Mouse (Mus musculus): ENCODE measurements around the gene Slc7a6. TPM values are rescaled to one million over a fixed set of nuclear protein-coding genes. Genes with fewer than 3 reads are reported as not detected.

The Slc7a6 gene
- polyA plus RNA-seq, 1 experiment from 2014 or later: 17.4 TPM

DNA sequence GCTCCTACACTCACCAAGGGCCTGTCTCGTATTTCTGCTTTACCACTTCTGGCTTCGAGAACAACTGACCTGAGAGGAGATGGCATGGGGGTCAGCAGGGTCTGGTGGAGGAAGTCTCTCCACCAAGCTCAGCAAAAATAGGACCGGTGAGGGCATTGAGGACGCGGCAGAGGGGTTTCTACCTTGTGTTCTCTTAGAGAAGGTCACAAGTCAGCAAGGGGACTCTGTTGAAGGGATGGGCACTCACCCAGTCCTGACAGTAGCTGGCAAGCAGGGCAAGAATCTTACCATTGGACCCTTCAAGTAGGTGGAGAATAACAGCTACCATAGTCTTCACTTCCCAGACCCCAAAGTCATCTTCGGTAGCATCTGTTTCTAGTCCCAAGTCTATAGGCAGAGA is 34.7 kb upstream of the Slc7a6 start:
- 62% methylated on average over 6 of the region's 6 CpGs for WGBS (ENCODE audit: insufficient replicate concordance)
- Histone ChIP-seq H3K4me1 (peaks cover 54% of the 10 kb centered on the region), H3K4me3 (no peak overlapping the region), H3K9me3 (replicated peaks) (no peaks in the 10 kb centered on the region), H3K9ac (no peak overlapping the region), H3K27me3 (replicated peaks) (peaks cover 62% of the 10 kb centered on the region), H3K27ac (no peak overlapping the region), H3K4me2 (no peak overlapping the region), H3K36me3 (peaks cover 43% of the 10 kb centered on the region)
- ATAC-seq: no peak

DNA sequence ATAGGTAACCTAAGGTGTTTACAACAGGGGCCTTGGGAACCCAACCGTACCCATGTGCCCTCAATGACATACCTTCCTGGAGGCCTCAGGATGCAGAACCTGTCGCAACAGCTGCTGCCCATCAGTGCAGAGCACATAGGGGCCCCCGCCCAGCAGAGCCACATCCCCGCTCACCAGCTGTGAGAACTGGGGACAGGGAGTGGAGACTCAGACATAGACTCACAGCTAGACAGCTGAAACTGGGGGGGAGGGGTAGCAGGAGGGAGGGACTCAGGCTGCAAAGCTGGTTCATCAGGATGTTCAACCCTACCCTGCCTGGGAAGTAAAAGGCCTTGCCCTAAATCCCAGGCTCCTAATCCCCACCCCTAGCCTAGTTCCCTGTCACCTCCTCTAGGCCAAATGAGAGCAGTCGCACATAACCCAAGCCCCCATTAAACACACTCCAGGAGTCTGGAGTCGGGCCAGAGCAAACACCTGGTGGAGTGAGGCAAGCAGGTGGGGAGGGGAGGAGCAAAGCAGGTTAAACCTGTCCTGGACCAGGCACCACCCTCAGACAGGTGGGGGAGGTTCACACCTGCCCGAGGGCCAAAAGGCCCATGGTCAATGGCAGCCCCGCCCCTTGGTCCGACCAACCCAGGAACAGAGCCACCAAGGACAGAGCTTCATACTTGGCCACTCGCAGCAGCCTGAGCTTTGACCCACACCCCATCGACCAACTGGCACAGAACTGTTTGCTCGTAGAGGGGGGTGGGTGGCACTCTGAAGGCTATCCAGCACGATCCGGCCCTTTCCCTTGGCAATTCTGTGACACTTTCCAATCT is 33.7 kb upstream of the Slc7a6 start:
- peaks cover 54% of the 10 kb centered on the region for H3K4me1 ChIP-seq
- peaks cover 34% of the 10 kb centered on the region for H3K36me3 ChIP-seq
- H3K27me3 ChIP-seq (replicated peaks): peaks cover 72% of the 10 kb centered on the region
- H3K27ac ChIP-seq: peak overlapping the region; percentile 45; the same call in 1 of the 2 replicates
- ATAC-seq: peak; percentile 30
- H3K9ac ChIP-seq: no peak overlapping the region
- H3K9me3 ChIP-seq (replicated peaks): no peaks in the 10 kb centered on the region
- 28% methylated on average over 14 of the region's 14 CpGs for WGBS (ENCODE audit: insufficient replicate concordance)
- peak overlapping the region; percentile 66 for H3K4me2 ChIP-seq
- H3K4me3 ChIP-seq: peak overlapping the region; percentile 54

DNA sequence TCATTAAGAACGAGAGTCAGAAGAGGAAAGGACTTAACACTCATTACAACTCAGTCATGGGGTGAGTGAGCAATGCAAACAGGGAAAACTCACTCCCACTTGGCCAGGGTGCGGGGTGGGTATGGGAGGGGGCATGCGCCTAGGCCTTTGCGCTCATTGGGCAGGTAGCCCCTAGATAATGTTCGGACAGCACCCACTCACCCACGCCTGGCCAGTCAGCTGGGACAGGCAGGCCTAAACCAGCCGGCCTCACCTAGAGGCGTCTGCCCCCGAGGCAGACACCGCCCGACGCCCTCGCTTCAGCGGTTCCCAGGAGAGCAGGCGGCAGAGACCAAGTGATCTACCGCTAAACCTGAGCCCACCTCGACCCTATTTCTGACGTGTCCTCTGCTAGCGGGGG is 33.0 kb upstream of the Slc7a6 start:
- peaks cover 54% of the 10 kb centered on the region for H3K4me1 ChIP-seq
- H3K4me2 ChIP-seq: peak overlapping the region; percentile 66
- H3K4me3 ChIP-seq: peak overlapping the region; percentile 54
- peaks cover 27% of the 10 kb centered on the region for H3K36me3 ChIP-seq
- no peak for ATAC-seq
- peak overlapping the region; percentile 59 for H3K9ac ChIP-seq
- WGBS (ENCODE audit: insufficient replicate concordance): 5% methylated on average over 19 of the region's 19 CpGs
- H3K9me3 ChIP-seq (replicated peaks): no peaks in the 10 kb centered on the region
- H3K27me3 ChIP-seq (replicated peaks): peaks cover 78% of the 10 kb centered on the region
- H3K27ac ChIP-seq: peak overlapping the region; percentile 50

DNA sequence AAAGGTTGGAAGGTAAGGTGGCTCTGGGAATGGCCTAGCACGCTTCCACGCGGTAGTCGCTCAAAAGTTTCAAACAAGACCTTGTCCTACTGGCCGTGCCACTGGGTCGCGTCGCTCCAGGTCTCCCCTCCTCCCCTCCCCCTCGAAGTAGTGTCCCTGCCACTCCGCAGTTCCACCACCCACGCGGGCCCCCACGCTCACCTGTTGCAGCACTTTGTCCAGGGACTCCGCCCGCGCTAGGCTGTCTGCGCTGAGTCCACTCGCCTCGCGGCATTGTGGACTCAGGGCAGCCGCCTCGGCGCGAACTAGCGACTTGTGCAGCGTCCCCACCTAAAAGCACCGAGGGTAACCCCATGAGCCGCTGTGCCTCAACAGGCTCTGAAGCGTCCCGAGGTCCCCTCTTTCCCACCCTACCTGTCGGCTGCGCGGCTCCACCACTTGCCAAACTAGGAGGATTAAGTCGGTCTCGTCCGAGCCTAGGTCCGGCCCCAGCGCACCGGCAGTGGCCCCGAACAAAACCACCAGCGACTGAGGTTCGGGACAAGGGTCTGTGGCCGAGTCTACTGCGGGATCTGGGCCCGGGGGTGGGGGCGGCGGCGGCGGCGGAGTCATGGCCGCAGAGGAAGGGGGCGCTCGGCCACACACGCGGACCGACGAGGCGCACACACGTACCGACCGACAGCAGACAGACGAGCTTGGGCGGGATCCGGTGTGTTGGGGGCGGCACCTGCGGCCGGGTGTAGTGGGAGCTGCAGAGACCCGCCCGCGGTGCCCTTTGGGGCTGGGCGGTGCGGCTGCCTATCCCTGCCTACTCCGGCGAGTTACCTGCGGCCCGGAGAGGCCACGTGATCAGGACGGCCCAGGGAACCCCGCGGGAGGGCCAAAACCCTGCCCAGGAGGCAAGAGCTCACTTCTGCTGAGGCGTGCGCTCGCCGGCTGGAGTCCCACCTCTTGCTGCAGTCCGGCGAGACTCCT is 32.2 kb upstream of the Slc7a6 start, which contains the start of gene Esrp2:
Esrp2 (minus strand) TSS at position 819 of the 975 bp plus-strand sequence.
- Histone ChIP-seq H3K27ac (peak within 1 kb of the TSS; percentile 50), H3K9ac (peak within 1 kb of the TSS; percentile 59), H3K4me1 (peaks cover 54% of the 10 kb centered on the region), H3K36me3 (peaks cover 20% of the 10 kb centered on the region), H3K4me3 (peak within 1 kb of the TSS; percentile 54), H3K27me3 (replicated peaks) (peaks cover 78% of the 10 kb centered on the region), H3K4me2 (peak within 1 kb of the TSS; percentile 66), H3K9me3 (replicated peaks) (no peaks in the 10 kb centered on the region)
- ATAC-seq: peak; percentile 63
- 1% methylated on average over 86 of the region's 86 CpGs for WGBS (ENCODE audit: insufficient replicate concordance)

DNA sequence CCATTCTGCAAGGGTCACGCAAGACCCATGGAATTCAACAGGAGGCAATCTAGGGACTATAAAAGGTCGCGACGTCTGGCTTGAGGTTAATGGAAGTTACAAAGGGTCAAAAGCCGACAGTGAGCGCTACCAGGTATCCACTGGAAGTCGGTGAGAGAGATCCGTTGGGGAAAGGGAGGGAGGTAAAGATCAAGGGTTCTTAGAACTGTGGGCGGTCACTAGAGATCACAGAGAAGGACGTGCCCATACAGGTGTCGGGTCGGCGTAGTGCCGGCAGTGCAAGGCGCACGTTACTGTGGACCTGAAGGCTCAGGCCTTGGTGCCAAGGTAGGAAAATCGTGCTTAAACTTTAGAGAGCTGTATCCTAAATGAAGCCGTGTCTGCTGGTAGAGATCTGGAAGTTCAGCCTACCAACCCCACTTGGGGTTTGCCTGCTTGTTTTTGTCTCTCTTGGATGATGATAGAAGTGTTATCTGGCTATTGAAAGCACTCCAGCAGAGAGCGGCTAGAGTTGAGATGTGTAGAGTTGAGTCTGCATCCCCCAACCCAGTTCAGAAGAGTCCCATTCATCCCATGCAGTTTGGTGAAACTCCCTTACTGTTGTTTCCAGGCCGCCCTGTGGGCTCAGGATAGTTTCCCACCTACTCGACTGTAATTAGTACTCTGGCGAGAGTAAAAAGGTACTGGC is 31.3 kb upstream of the Slc7a6 start:
- Histone ChIP-seq H3K9me3 (replicated peaks) (no peaks in the 10 kb centered on the region), H3K4me3 (peak overlapping the region; percentile 54), H3K9ac (peak overlapping the region; percentile 53), H3K27ac (peak overlapping the region; percentile 2; the same call in 1 of the 2 replicates), H3K36me3 (peaks cover 10% of the 10 kb centered on the region), H3K27me3 (replicated peaks) (peaks cover 78% of the 10 kb centered on the region), H3K4me1 (peaks cover 44% of the 10 kb centered on the region), H3K4me2 (peak overlapping the region; percentile 66)
- WGBS (ENCODE audit: insufficient replicate concordance): 8% methylated on average over 22 of the region's 22 CpGs
- ATAC-seq: no peak

DNA sequence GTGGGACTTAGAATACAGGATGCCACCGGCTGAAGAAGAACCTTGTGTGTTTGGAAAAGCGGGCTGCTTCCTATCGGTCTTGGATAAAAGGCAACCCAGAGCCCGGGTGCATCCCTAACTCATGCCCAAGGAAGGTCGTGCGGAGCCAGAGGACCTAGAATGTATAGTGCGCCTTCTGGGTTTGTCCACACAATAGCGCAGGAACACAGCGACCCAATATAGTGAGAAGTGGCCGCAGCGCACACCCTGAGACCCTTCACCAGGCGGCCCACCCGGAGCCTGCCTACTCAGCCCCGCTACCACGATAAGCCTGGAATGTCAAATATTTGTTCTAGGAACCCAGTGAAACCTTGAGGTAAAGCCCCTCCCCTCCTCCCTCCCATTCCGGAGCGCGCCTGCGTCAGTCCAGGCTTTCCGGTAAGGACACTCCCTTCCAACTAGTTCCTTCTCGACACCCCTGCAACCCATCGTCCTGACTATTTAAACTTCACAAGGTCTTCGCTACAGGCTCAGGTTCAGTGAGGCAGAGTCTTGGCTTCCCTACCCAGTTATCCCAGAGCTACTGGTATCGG is 30.7 kb upstream of the Slc7a6 start:
- ATAC-seq: no peak; the same call in 1 of the 2 replicates
- H3K4me1 ChIP-seq: peaks cover 43% of the 10 kb centered on the region
- H3K4me3 ChIP-seq: peak overlapping the region; percentile 54
- H3K9me3 ChIP-seq (replicated peaks): no peaks in the 10 kb centered on the region
- peak overlapping the region; percentile 53; the same call in 1 of the 2 replicates for H3K9ac ChIP-seq
- H3K27ac ChIP-seq: no peak overlapping the region
- H3K36me3 ChIP-seq: peaks cover 4% of the 10 kb centered on the region
- peaks cover 75% of the 10 kb centered on the region for H3K27me3 ChIP-seq (replicated peaks)
- under 1% methylated on average over 24 of the region's 24 CpGs for WGBS (ENCODE audit: insufficient replicate concordance)
- H3K4me2 ChIP-seq: peak overlapping the region; percentile 66

DNA sequence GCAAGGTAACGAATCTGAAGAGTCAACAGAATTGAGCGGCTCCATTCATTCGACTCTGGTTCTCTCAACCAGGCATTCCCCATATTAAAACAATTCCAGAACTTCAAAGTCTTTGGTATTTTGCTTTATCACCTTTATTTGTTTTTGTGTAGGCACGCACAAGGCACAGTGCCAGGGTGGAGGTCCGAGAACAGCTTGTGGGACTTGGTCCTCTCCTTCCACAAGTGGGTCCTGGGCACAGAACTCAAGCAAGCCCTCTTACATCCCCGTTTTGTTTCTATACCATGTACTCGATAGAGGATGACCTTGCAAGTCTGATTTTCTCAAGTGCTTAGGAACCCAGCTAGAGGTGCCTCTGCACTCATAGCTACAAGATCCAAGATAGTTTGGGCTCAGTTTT is 30.0 kb upstream of the Slc7a6 start:
- ATAC-seq: no peak
- H3K4me2 ChIP-seq: peak overlapping the region; percentile 66
- H3K4me3 ChIP-seq: peak overlapping the region; percentile 54
- WGBS (ENCODE audit: insufficient replicate concordance): 18% methylated on average over 7 of the region's 7 CpGs
- H3K27me3 ChIP-seq (replicated peaks): peaks cover 69% of the 10 kb centered on the region
- peaks cover 43% of the 10 kb centered on the region for H3K4me1 ChIP-seq
- H3K9me3 ChIP-seq (replicated peaks): no peaks in the 10 kb centered on the region
- no peaks in the 10 kb centered on the region for H3K36me3 ChIP-seq
- H3K27ac ChIP-seq: no peak overlapping the region
- peak overlapping the region; percentile 53; the same call in 1 of the 2 replicates for H3K9ac ChIP-seq

DNA sequence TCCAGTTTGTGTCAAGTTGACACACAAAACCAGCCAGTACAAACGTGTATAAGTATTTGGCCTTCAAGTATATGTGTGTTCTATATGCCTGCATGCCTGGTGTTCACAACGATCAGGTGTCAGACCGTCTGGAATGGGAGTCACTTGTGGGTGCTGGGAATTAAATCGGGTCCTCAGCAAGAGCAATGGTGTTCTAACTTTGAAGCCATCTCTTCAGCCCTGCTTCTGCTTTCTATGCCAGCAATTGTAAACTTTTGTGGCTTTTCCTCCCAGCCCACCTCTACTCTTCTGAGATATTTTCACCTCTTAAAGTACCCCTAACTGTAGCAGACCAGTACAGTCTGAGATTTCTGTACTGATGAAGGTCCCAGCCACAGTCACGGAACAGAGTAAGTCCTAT is 28.5 kb upstream of the Slc7a6 start:
- 56% methylated on average over 5 of the region's 5 CpGs for WGBS (ENCODE audit: insufficient replicate concordance)
- H3K9ac ChIP-seq: no peak overlapping the region
- H3K4me1 ChIP-seq: peaks cover 36% of the 10 kb centered on the region
- no peak overlapping the region for H3K27ac ChIP-seq
- H3K36me3 ChIP-seq: no peaks in the 10 kb centered on the region
- H3K4me3 ChIP-seq: no peak overlapping the region
- no peaks in the 10 kb centered on the region for H3K9me3 ChIP-seq (replicated peaks)
- no peak overlapping the region for H3K4me2 ChIP-seq
- peaks cover 57% of the 10 kb centered on the region for H3K27me3 ChIP-seq (replicated peaks)
- ATAC-seq: no peak

DNA sequence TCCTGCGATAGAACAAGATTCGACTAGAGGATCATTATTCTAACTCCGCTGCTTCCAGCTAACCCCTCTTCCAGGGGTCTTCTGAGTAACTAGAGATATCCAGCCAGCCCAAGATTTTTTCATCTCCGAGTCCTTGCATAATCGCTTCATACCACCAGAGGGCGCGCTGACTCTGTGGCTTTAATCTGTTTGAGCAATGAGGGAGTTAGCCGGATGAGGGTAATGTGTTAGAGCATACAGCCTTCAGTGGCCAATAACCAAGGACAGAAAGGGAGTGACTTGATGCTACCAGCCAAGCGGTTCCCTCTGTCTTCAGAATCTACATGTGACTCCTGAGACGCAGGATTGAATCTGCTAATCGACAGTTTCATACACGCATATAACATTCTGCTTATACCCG is 27.9 kb upstream of the Slc7a6 start:
- 16% methylated on average over 13 of the region's 13 CpGs for WGBS (ENCODE audit: insufficient replicate concordance)
- no peak overlapping the region for H3K4me2 ChIP-seq

DNA sequence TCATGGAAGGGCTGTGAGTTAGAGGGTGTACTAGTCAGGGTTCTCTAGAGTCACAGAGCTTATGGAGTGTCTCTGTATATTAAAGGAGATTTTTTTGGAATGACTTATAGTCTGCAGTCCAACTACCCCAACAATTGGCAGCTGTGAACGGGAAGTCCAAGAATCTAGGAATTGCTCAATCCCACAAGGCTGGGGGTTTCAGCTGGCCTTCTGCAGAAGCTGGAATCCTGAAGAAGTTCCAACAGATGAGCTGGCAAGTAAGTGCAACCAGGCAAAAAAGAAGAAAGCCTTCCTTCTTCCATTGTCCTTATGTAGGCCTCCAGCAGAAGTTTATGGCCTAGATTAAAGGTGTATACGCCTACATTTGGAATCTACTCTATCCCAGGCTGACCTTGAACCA is 23.3 kb upstream of the Slc7a6 start:
- H3K4me3 ChIP-seq: no peak overlapping the region
- H3K27ac ChIP-seq: no peak overlapping the region
- H3K27me3 ChIP-seq (replicated peaks): 0 out of 2 replicates have a peak, but pooled peaks cover 6% of the 10 kb centered on the region
- H3K9me3 ChIP-seq (replicated peaks): no peaks in the 10 kb centered on the region
- H3K36me3 ChIP-seq: no peaks in the 10 kb centered on the region
- 82% methylated on average over 2 of the region's 2 CpGs for WGBS (ENCODE audit: insufficient replicate concordance)
- ATAC-seq: no peak
- no peak overlapping the region for H3K4me2 ChIP-seq
- H3K9ac ChIP-seq: no peak overlapping the region
- H3K4me1 ChIP-seq: peaks cover 19% of the 10 kb centered on the region

More for the DNA sequence above, 27.9 kb upstream of the Slc7a6 start:
- Histone ChIP-seq H3K9ac (no peak overlapping the region), H3K4me3 (no peak overlapping the region), H3K9me3 (replicated peaks) (no peaks in the 10 kb centered on the region), H3K27me3 (replicated peaks) (peaks cover 51% of the 10 kb centered on the region), H3K36me3 (no peaks in the 10 kb centered on the region), H3K4me1 (peaks cover 34% of the 10 kb centered on the region), H3K27ac (no peak overlapping the region)
- ATAC-seq: no peak

DNA sequence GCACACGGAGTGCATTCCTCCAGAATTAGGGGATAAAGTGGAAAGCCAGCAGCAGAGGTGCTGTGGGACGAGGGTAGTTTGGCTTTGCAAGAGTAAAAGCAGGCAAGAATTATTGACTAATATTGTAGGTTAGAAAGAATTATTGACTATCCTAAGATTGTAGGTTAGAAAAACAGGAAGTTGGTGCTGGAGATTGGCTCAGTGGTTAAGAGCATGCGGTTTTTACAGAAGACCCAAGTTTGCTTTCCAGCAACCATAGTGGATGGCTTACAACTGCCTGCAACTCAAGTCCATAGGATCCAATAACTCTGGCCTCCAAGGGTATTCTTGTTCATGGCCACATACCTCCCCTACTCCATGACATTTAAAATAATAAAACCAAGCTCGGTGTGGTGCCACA is 22.6 kb upstream of the Slc7a6 start:
- Histone ChIP-seq H3K4me2 (no peak overlapping the region), H3K4me3 (no peak overlapping the region), H3K27me3 (replicated peaks) (0 out of 2 replicates have a peak, but pooled peaks cover 4% of the 10 kb centered on the region), H3K9me3 (replicated peaks) (no peaks in the 10 kb centered on the region), H3K27ac (no peak overlapping the region), H3K36me3 (no peaks in the 10 kb centered on the region), H3K4me1 (peaks cover 24% of the 10 kb centered on the region), H3K9ac (no peak overlapping the region)
- no peak for ATAC-seq
- 60% methylated on average over 4 of the region's 4 CpGs for WGBS (ENCODE audit: insufficient replicate concordance)
